Mouse (Mus musculus) kidney, adult 8-10 months (tissue): Measurements from ENCODE around the gene Nr4a3.

Experiments
- DNase-seq, 2 experiments: peaks; one replicate each; pipeline ENCODE4 v3.0.0; 2022

Gene Nr4a3

GRCm38 (mm10) chr4:48044491-48045211, at the start of gene Nr4a3:
TSS of gene Nr4a3 (plus strand) at chr4:48045153.
- peak; percentile 90 for DNase-seq

GRCm38 (mm10) chr4:48002969-48003368, 42.0 kb upstream of the Nr4a3 start:
- no peak for DNase-seq

GRCm38 (mm10) chr4:48003456-48003855, 41.5 kb upstream of the Nr4a3 start:
- DNase-seq: no peak

- DNase-seq: no peak
Measured at GRCm38 (mm10) chr4:48006355-48006754, 38.6 kb upstream of the Nr4a3 start.

GRCm38 (mm10) chr4:48012209-48012608, 32.7 kb upstream of the Nr4a3 start:
- no peak for DNase-seq

- no peak for DNase-seq
Measured at GRCm38 (mm10) chr4:48022966-48023365, 22.0 kb upstream of the Nr4a3 start.

GRCm38 (mm10) chr4:48029652-48030051, 15.3 kb upstream of the Nr4a3 start:
- DNase-seq: peak in 1 of 2 experiments; percentile 25

GRCm38 (mm10) chr4:48034287-48034686, 10.7 kb upstream of the Nr4a3 start:
- DNase-seq: no peak

GRCm38 (mm10) chr4:48037646-48038045, 7.3 kb upstream of the Nr4a3 start:
- no peak for DNase-seq

GRCm38 (mm10) chr4:48038847-48039246, 6.1 kb upstream of the Nr4a3 start:
- no peak for DNase-seq

- DNase-seq: no peak
Measured at GRCm38 (mm10) chr4:48039736-48040135, 5.2 kb upstream of the Nr4a3 start.

GRCm38 (mm10) chr4:48042466-48042785, 2.5 kb upstream of the Nr4a3 start:
- no peak for DNase-seq

- DNase-seq: peak; percentile 92
Measured at GRCm38 (mm10) chr4:48042786-48043701, 1.9 kb upstream of the Nr4a3 start.

GRCm38 (mm10) chr4:48044141-48044490, 837 bp upstream of the Nr4a3 start:
- no peak for DNase-seq

- no peak for DNase-seq
Measured at GRCm38 (mm10) chr4:48045281-48045720, 348 bp downstream of the Nr4a3 start.

- DNase-seq: peak in 1 of 2 experiments; percentile 18
Measured at GRCm38 (mm10) chr4:48045721-48046460, 938 bp downstream of the Nr4a3 start.

GRCm38 (mm10) chr4:48046461-48046901, 1.5 kb downstream of the Nr4a3 start:
- DNase-seq: peak in 1 of 2 experiments; percentile 26

GRCm38 (mm10) chr4:48047136-48047765, 2.3 kb downstream of the Nr4a3 start:
- DNase-seq: no peak

GRCm38 (mm10) chr4:48047766-48048371, 2.9 kb downstream of the Nr4a3 start:
- DNase-seq: no peak

- DNase-seq: no peak
Measured at GRCm38 (mm10) chr4:48048456-48049315, 3.7 kb downstream of the Nr4a3 start.

GRCm38 (mm10) chr4:48050020-48050419, 5.1 kb downstream of the Nr4a3 start:
- no peak for DNase-seq
